Mouse (Mus musculus) stomach, embryonic 14.5 days (tissue): Measurements from ENCODE around the gene AW209491. TPM values are rescaled to one million over a fixed set of nuclear protein-coding genes. Genes with fewer than 3 reads are reported as not detected.

Experiments
- ATAC-seq: fragments of 200-750 bp; cut with Nextera tagmentation; 2 replicates; pipeline ENCODE4 v1.8.0; 2017; ENCODE audit warnings: low read depth, moderate TSS enrichment; ENCODE audit not compliant: insufficient number of reproducible peaks, insufficient read depth, low FRiP score
- H3K27ac ChIP-seq: fragments of 300-500 bp; sonication (generic); 2 replicates; pipeline ENCODE4 v1.5.1; 2014; ENCODE audit warnings: mild to moderate bottlenecking, low read length, moderate library complexity, mixed read lengths
- H3K27me3 ChIP-seq: fragments of 300-500 bp; sonication (generic); 2 replicates; pipeline ENCODE4 v1.6.1; 2014; ENCODE audit warnings: low read length, control low read depth, mixed read lengths; ENCODE audit not compliant: control insufficient read depth, insufficient read depth
- H3K36me3 ChIP-seq: fragments of 300-500 bp; sonication (generic); 2 replicates; pipeline ENCODE4 v1.6.1; 2014; ENCODE audit warnings: mild to moderate bottlenecking, control low read depth, low read length, moderate library complexity, mixed read lengths; ENCODE audit not compliant: control insufficient read depth, insufficient read depth
- H3K4me1 ChIP-seq: fragments of 300-500 bp; sonication (generic); 2 replicates; pipeline ENCODE4 v1.6.1; 2014; ENCODE audit warnings: low read length, control low read depth, mixed read lengths; ENCODE audit not compliant: control insufficient read depth, insufficient read depth
- H3K4me2 ChIP-seq: fragments of 300-500 bp; sonication (generic); replicated peaks from 2 replicates; pipeline ENCODE4 v1.6.1; 2014; ENCODE audit warnings: low read depth, low read length, control low read depth
- H3K4me3 ChIP-seq: fragments of 300-500 bp; sonication (generic); 2 replicates; pipeline ENCODE4 v1.5.1; 2014; ENCODE audit warnings: low read depth, low read length, control low read depth
- H3K9ac ChIP-seq: fragments of 300-500 bp; sonication (generic); replicated peaks from 2 replicates; pipeline ENCODE4 v1.6.1; 2014; ENCODE audit warnings: low read depth, mild to moderate bottlenecking, control low read depth, low read length, moderate library complexity, mixed read lengths
- H3K9me3 ChIP-seq: fragments of 300-500 bp; sonication (generic); 2 replicates; pipeline ENCODE4 v1.6.1; 2016; ENCODE audit warnings: low read depth, low read length, control low read depth; ENCODE audit not compliant: control insufficient read depth
- WGBS: fragments of 180-500 bp; shearing (Covaris S2); extraction: QIAGEN DNeasy Blood & Tissue Kit; methylation state at CpG from one replicate; pipeline ENCODE4 v1.1.7; 2014; 5-methylcytosine and 5-hydroxymethylcytosine counted together
- polyA plus RNA-seq: library from polyadenylated mRNA; unstranded; fragments of >200 nt; fragmentation: Nextera tagmentation; extraction: Ambion mirVana; gene quantifications from 2 replicates; pipeline ENCODE4 v1.2.1, GENCODE M21; 2014

The AW209491 gene
- 28.9 and 30.0 TPM in 2 replicates for polyA plus RNA-seq

GRCm38 (mm10) chr13:14629726-14630641, at the start of gene AW209491:
Gene AW209491 (plus strand): TSS chr13:14630154.
- Histone ChIP-seq H3K4me1 (no peaks in the 10 kb centered on the region), H3K27ac (no peak within 1 kb of the TSS), H3K27me3 (no peaks in the 10 kb centered on the region), H3K4me3 (peak within 1 kb of the TSS; percentile 52), H3K9ac (peak within 1 kb of the TSS; percentile 57), H3K4me2 (peak within 1 kb of the TSS; percentile 51), H3K36me3 (peaks cover 19% of the 10 kb centered on the region), H3K9me3 (no peaks in the 10 kb centered on the region)
- under 1% methylated on average over 29 of the region's 29 CpGs for WGBS
- ATAC-seq, result peak; percentile 95

- Histone ChIP-seq H3K36me3 (no peaks in the 10 kb centered on the region), H3K4me2 (no peak overlapping the region), H3K27ac (no peak overlapping the region), H3K27me3 (no peaks in the 10 kb centered on the region), H3K9me3 (no peaks in the 10 kb centered on the region), H3K4me1 (no peaks in the 10 kb centered on the region), H3K4me3 (no peak overlapping the region), H3K9ac (no peak overlapping the region)
- ATAC-seq, result no peak
- WGBS, result 63% methylated on average over 3 of the region's 3 CpGs
These were observed 49.6 kb upstream of the AW209491 start for GRCm38 (mm10) chr13:14580392-14580791.

GRCm38 (mm10) chr13:14602744-14603143, 27.2 kb upstream of the AW209491 start:
- Histone ChIP-seq H3K9ac (no peak overlapping the region), H3K4me1 (no peaks in the 10 kb centered on the region), H3K36me3 (no peaks in the 10 kb centered on the region), H3K9me3 (no peaks in the 10 kb centered on the region), H3K27ac (no peak overlapping the region), H3K4me2 (no peak overlapping the region), H3K27me3 (no peaks in the 10 kb centered on the region), H3K4me3 (no peak overlapping the region)
- WGBS, result 86% methylated on average over 2 of the region's 2 CpGs
- no peak for ATAC-seq

GRCm38 (mm10) chr13:14607616-14608015, 22.3 kb upstream of the AW209491 start:
- H3K4me3 ChIP-seq, result no peak overlapping the region
- no peaks in the 10 kb centered on the region for H3K9me3 ChIP-seq
- H3K9ac ChIP-seq, result no peak overlapping the region
- peaks cover 6% of the 10 kb centered on the region; the same call in 1 of the 2 replicates for H3K36me3 ChIP-seq
- no peak overlapping the region for H3K4me2 ChIP-seq
- no peak overlapping the region for H3K27ac ChIP-seq
- ATAC-seq, result no peak
- no peaks in the 10 kb centered on the region for H3K27me3 ChIP-seq
- H3K4me1 ChIP-seq, result no peaks in the 10 kb centered on the region

- ATAC-seq, result peak; percentile 54
- H3K27me3 ChIP-seq, result no peaks in the 10 kb centered on the region
- 5% methylated on average over 10 of the region's 10 CpGs for WGBS
These were observed 17.5 kb upstream of the AW209491 start for GRCm38 (mm10) chr13:14612463-14612862.

GRCm38 (mm10) chr13:14612926-14613529, 16.9 kb upstream of the AW209491 start, which contains the start of the genes Mrpl32 and Psma2:
Gene Mrpl32 (minus strand): TSS chr13:14613165.
Gene Psma2 (plus strand): TSS chr13:14613240.
- peak; percentile 98 for ATAC-seq
- Histone ChIP-seq H3K4me3 (peak within 1 kb of the TSS; percentile 93), H3K36me3 (peaks cover 18% of the 10 kb centered on the region), H3K27me3 (no peaks in the 10 kb centered on the region), H3K4me2 (peak within 1 kb of the TSS; percentile 63), H3K27ac (peak within 1 kb of the TSS; percentile 52; the same call in 1 of the 2 replicates), H3K4me1 (no peaks in the 10 kb centered on the region), H3K9me3 (no peaks in the 10 kb centered on the region), H3K9ac (peak within 1 kb of the TSS; percentile 89)
- under 1% methylated on average over 42 of the region's 42 CpGs for WGBS

More at GRCm38 (mm10) chr13:14612463-14612862, 17.5 kb upstream of the AW209491 start:
- no peaks in the 10 kb centered on the region for H3K9me3 ChIP-seq
- H3K4me1 ChIP-seq, result no peaks in the 10 kb centered on the region
- peak overlapping the region; percentile 52; the same call in 1 of the 2 replicates for H3K27ac ChIP-seq
- H3K36me3 ChIP-seq, result peaks cover 14% of the 10 kb centered on the region
- peak overlapping the region; percentile 63 for H3K4me2 ChIP-seq
- peak overlapping the region; percentile 93 for H3K4me3 ChIP-seq
- H3K9ac ChIP-seq, result peak overlapping the region; percentile 46

- peak overlapping the region; percentile 93 for H3K4me3 ChIP-seq
- H3K27ac ChIP-seq, result peak overlapping the region; percentile 27; the same call in 1 of the 2 replicates
- H3K4me2 ChIP-seq, result peak overlapping the region; percentile 55
- H3K36me3 ChIP-seq, result peaks cover 22% of the 10 kb centered on the region
- no peaks in the 10 kb centered on the region for H3K4me1 ChIP-seq
- no peaks in the 10 kb centered on the region for H3K9me3 ChIP-seq
- WGBS, result under 1% methylated on average over 9 of the region's 9 CpGs
- no peak for ATAC-seq
- H3K9ac ChIP-seq, result peak overlapping the region; percentile 89
- H3K27me3 ChIP-seq, result no peaks in the 10 kb centered on the region
These were observed 16.4 kb upstream of the AW209491 start for GRCm38 (mm10) chr13:14613553-14613952.

- Histone ChIP-seq H3K9ac (no peak overlapping the region), H3K27ac (no peak overlapping the region), H3K9me3 (no peaks in the 10 kb centered on the region), H3K36me3 (peaks cover 43% of the 10 kb centered on the region), H3K4me2 (no peak overlapping the region), H3K27me3 (no peaks in the 10 kb centered on the region), H3K4me1 (no peaks in the 10 kb centered on the region), H3K4me3 (no peak overlapping the region)
- WGBS, result 37% methylated on average over 2 of the region's 2 CpGs
- ATAC-seq, result no peak
These were observed 11.2 kb upstream of the AW209491 start for GRCm38 (mm10) chr13:14618724-14619123.
